Mouse (Mus musculus): ENCODE measurements around the gene Nras.

- TF ChIP-seq POLR2A (IDR thresholded peaks at IDR 0.05; ENCODE audit: insufficient read depth, low read depth, low read length) (no peak), EP300 (IDR thresholded peaks at IDR 0.05; ENCODE audit: insufficient read depth, low read depth, low read length) (no peak), CTCF (IDR thresholded peaks at IDR 0.05) (no peak)
These were observed 23.0 kb downstream of the Nras start for GRCm38 (mm10) chr3:103081051-103081450.
